Mouse (Mus musculus) brain, embryonic 14.5 days (tissue): Measurements from ENCODE around the gene Rnpep.

ENCODE experiments used
- CTCF ChIP-seq: fragments of 200-500 bp; IDR thresholded peaks from 2 replicates; pipeline ENCODE4 v1.5.1; 2012; ENCODE audit warnings: inconsistent platforms, mild to moderate bottlenecking, moderate library complexity, borderline replicate concordance; ENCODE audit not compliant: insufficient read depth, insufficient read length; ENCODE audit errors: extremely low read depth
- POLR2A ChIP-seq: fragments of 200-500 bp; IDR thresholded peaks from 2 replicates; pipeline ENCODE4 v1.6.1; 2012; ENCODE audit warnings: mild to moderate bottlenecking, inconsistent platforms, borderline replicate concordance; ENCODE audit not compliant: poor library complexity, insufficient read depth, insufficient read length, severe bottlenecking; ENCODE audit errors: extremely low read depth

GRCm38 (mm10) chr1:135281841-135282240, 2.0 kb downstream of the Rnpep start:
- no peak for TF ChIP-seq CTCF
- TF ChIP-seq POLR2A, result no peak
